Mouse (Mus musculus) neural tube, embryonic 15.5 days (tissue): Measurements from ENCODE around the gene Olfr1418. TPM values are rescaled to one million over a fixed set of nuclear protein-coding genes. Genes with fewer than 3 reads are reported as not detected.
"Not testable (repeated sequence)": the region's sequence is repeated elsewhere in the genome, so short reads cannot be mapped to it uniquely, and the experiment has no call there.

Source experiments
- ATAC-seq: fragments of 200-750 bp; cut with Nextera tagmentation; 2 replicates; pipeline ENCODE4 v1.8.0; 2017; ENCODE audit warnings: mild to moderate bottlenecking, moderate TSS enrichment, moderate library complexity; ENCODE audit not compliant: low FRiP score
- H3K27ac ChIP-seq: fragments of 300-500 bp; sonication (generic); replicated peaks from 2 replicates; pipeline ENCODE4 v1.5.1; 2015; ENCODE audit warnings: mild to moderate bottlenecking, inconsistent platforms
- H3K27me3 ChIP-seq: fragments of 300-500 bp; sonication (generic); replicated peaks from 2 replicates; pipeline ENCODE4 v1.6.1; 2015; ENCODE audit warnings: inconsistent platforms
- H3K36me3 ChIP-seq: fragments of 300-500 bp; sonication (generic); 2 replicates; pipeline ENCODE4 v1.6.1; 2015; ENCODE audit warnings: inconsistent platforms
- H3K4me1 ChIP-seq: fragments of 300-500 bp; sonication (generic); 2 replicates; pipeline ENCODE4 v1.6.1; 2015; ENCODE audit warnings: inconsistent platforms
- H3K4me2 ChIP-seq: fragments of 300-500 bp; sonication (generic); 2 replicates; pipeline ENCODE4 v1.6.1; 2015; ENCODE audit warnings: inconsistent platforms, mild to moderate bottlenecking, moderate library complexity
- H3K4me3 ChIP-seq: fragments of 300-500 bp; sonication (generic); replicated peaks from 2 replicates; pipeline ENCODE4 v1.5.1; 2015; ENCODE audit warnings: mild to moderate bottlenecking, inconsistent platforms
- H3K9ac ChIP-seq: fragments of 300-500 bp; sonication (generic); replicated peaks from 2 replicates; pipeline ENCODE4 v1.6.1; 2015; ENCODE audit warnings: mild to moderate bottlenecking, inconsistent platforms
- H3K9me3 ChIP-seq: fragments of 300-500 bp; sonication (generic); replicated peaks from 2 replicates; pipeline ENCODE4 v1.6.1; 2016; ENCODE audit warnings: inconsistent platforms
- WGBS: fragments of 180-500 bp; shearing (Covaris S2); methylation state at CpG from one replicate; pipeline ENCODE4 v1.1.7; 2015; ENCODE audit warnings: mixed read lengths; 5-methylcytosine and 5-hydroxymethylcytosine counted together
- polyA plus RNA-seq: library from polyadenylated mRNA; unstranded; fragments of >200 nt; fragmentation: Nextera tagmentation; extraction: Ambion mirVana; gene quantifications from 2 replicates; pipeline ENCODE4 v1.2.1, GENCODE M21; 2015

Olfr1418 gene
- not detected in 2 replicates for polyA plus RNA-seq

- Histone ChIP-seq H3K9ac (no peak within 1 kb of the TSS), H3K4me3 (no peak within 1 kb of the TSS), H3K9me3 (no peaks in the 10 kb centered on the region), H3K27ac (no peak within 1 kb of the TSS), H3K4me2 (no peak within 1 kb of the TSS), H3K4me1 (no peaks in the 10 kb centered on the region), H3K36me3 (no peaks in the 10 kb centered on the region), H3K27me3 (no peaks in the 10 kb centered on the region)
- WGBS: 95% methylated on average over 1 of the region's 1 CpGs
- ATAC-seq: no peak
Measured at GRCm38 (mm10) chr19:11860966-11861365, at the start of gene Olfr1418. TSS of gene Olfr1418 (minus strand) at chr19:11861066.

- Histone ChIP-seq H3K36me3 (no peaks in the 10 kb centered on the region), H3K27ac (no peak within 1 kb of the TSS), H3K4me2 (no peak within 1 kb of the TSS), H3K4me3 (no peak within 1 kb of the TSS), H3K27me3 (no peaks in the 10 kb centered on the region), H3K9me3 (no peaks in the 10 kb centered on the region), H3K9ac (no peak within 1 kb of the TSS), H3K4me1 (no peaks in the 10 kb centered on the region)
- no peak for ATAC-seq
- 42% methylated on average over 1 of the region's 1 CpGs for WGBS
Measured at GRCm38 (mm10) chr19:11886265-11886664, 25.4 kb upstream of the Olfr1418 start, which contains the start of gene Olfr1420. TSS of gene Olfr1420 (plus strand) at chr19:11886565.

- not testable (repeated sequence) for H3K4me2 ChIP-seq, H3K9me3 ChIP-seq, H3K27ac ChIP-seq, H3K36me3 ChIP-seq, H3K4me3 ChIP-seq, H3K9ac ChIP-seq, H3K27me3 ChIP-seq, H3K4me1 ChIP-seq, ATAC-seq
- WGBS: 68% methylated on average over 22 of the region's 22 CpGs
Measured at GRCm38 (mm10) chr19:11878404-11878803, 17.5 kb upstream of the Olfr1418 start.

GRCm38 (mm10) chr19:11875006-11875405 is 14.1 kb upstream of the Olfr1418 start, which contains the start of gene Olfr1419:
TSS of gene Olfr1419 (minus strand) at chr19:11875106.
- 55% methylated on average over 1 of the region's 1 CpGs for WGBS
- Histone ChIP-seq H3K4me1 (no peaks in the 10 kb centered on the region), H3K9ac (no peak within 1 kb of the TSS), H3K36me3 (no peaks in the 10 kb centered on the region), H3K9me3 (no peaks in the 10 kb centered on the region), H3K27me3 (no peaks in the 10 kb centered on the region), H3K27ac (no peak within 1 kb of the TSS), H3K4me3 (no peak within 1 kb of the TSS), H3K4me2 (no peak within 1 kb of the TSS)
- no peak for ATAC-seq

- Histone ChIP-seq H3K27ac (no peak overlapping the region), H3K4me2 (no peak overlapping the region), H3K9ac (no peak overlapping the region), H3K4me1 (no peaks in the 10 kb centered on the region), H3K9me3 (no peaks in the 10 kb centered on the region), H3K27me3 (no peaks in the 10 kb centered on the region), H3K36me3 (no peaks in the 10 kb centered on the region), H3K4me3 (no peak overlapping the region)
- 82% methylated on average over 2 of the region's 2 CpGs for WGBS
- no peak for ATAC-seq
Measured at GRCm38 (mm10) chr19:11867837-11868236, 7.0 kb upstream of the Olfr1418 start.

- Histone ChIP-seq H3K4me3 (no peak overlapping the region), H3K36me3 (no peaks in the 10 kb centered on the region), H3K9me3 (no peaks in the 10 kb centered on the region), H3K4me1 (no peaks in the 10 kb centered on the region), H3K27ac (no peak overlapping the region), H3K9ac (no peak overlapping the region), H3K4me2 (no peak overlapping the region), H3K27me3 (no peaks in the 10 kb centered on the region)
- ATAC-seq: no peak
- 82% methylated on average over 6 of the region's 6 CpGs for WGBS
Measured at GRCm38 (mm10) chr19:11856506-11856905, 4.4 kb downstream of the Olfr1418 start.

- H3K36me3 ChIP-seq: no peaks in the 10 kb centered on the region
- H3K9me3 ChIP-seq: no peaks in the 10 kb centered on the region
- no peaks in the 10 kb centered on the region for H3K27me3 ChIP-seq
- H3K27ac ChIP-seq: no peak overlapping the region
- no peaks in the 10 kb centered on the region for H3K4me1 ChIP-seq
- H3K4me3 ChIP-seq: no peak overlapping the region
- no peak overlapping the region for H3K9ac ChIP-seq
- 92% methylated on average over 2 of the region's 2 CpGs for WGBS
- no peak overlapping the region for H3K4me2 ChIP-seq
- ATAC-seq: no peak
Measured at GRCm38 (mm10) chr19:11854821-11855220, 6.0 kb downstream of the Olfr1418 start.

- Histone ChIP-seq H3K4me2 (no peak overlapping the region), H3K9me3 (no peaks in the 10 kb centered on the region), H3K4me1 (no peaks in the 10 kb centered on the region), H3K36me3 (no peaks in the 10 kb centered on the region), H3K27me3 (no peaks in the 10 kb centered on the region), H3K4me3 (no peak overlapping the region), H3K9ac (no peak overlapping the region), H3K27ac (no peak overlapping the region)
- WGBS: 74% methylated on average over 4 of the region's 4 CpGs
- ATAC-seq: no peak
Measured at GRCm38 (mm10) chr19:11852652-11853051, 8.2 kb downstream of the Olfr1418 start.

- Histone ChIP-seq H3K9ac (no peak overlapping the region), H3K9me3 (no peaks in the 10 kb centered on the region), H3K36me3 (no peaks in the 10 kb centered on the region), H3K4me3 (no peak overlapping the region), H3K4me2 (no peak overlapping the region), H3K27me3 (no peaks in the 10 kb centered on the region), H3K4me1 (no peaks in the 10 kb centered on the region), H3K27ac (no peak overlapping the region)
- WGBS: 90% methylated on average over 4 of the region's 4 CpGs
- no peak for ATAC-seq
Measured at GRCm38 (mm10) chr19:11846333-11846732, 14.5 kb downstream of the Olfr1418 start.

- Histone ChIP-seq H3K9ac (no peak within 1 kb of the TSS), H3K4me1 (no peaks in the 10 kb centered on the region), H3K27me3 (no peaks in the 10 kb centered on the region), H3K4me3 (no peak within 1 kb of the TSS), H3K9me3 (no peaks in the 10 kb centered on the region), H3K4me2 (no peak within 1 kb of the TSS), H3K36me3 (no peaks in the 10 kb centered on the region), H3K27ac (no peak within 1 kb of the TSS)
- no peak for ATAC-seq
- WGBS: 91% methylated on average over 4 of the region's 4 CpGs
Measured at GRCm38 (mm10) chr19:11839119-11839518, 21.7 kb downstream of the Olfr1418 start, which contains the start of gene Olfr1417. TSS of gene Olfr1417 (minus strand) at chr19:11839219.

GRCm38 (mm10) chr19:11823346-11824065 is 37.4 kb downstream of the Olfr1418 start:
- 29% methylated on average over 4 of the region's 4 CpGs for WGBS

GRCm38 (mm10) chr19:11820211-11820610 is 40.7 kb downstream of the Olfr1418 start:
- 37% methylated on average over 6 of the region's 6 CpGs for WGBS
- Histone ChIP-seq H3K4me1 (peaks cover 26% of the 10 kb centered on the region), H3K4me2 (peak overlapping the region; percentile 96), H3K9me3 (no peaks in the 10 kb centered on the region), H3K27me3 (peaks cover 27% of the 10 kb centered on the region), H3K36me3 (no peaks in the 10 kb centered on the region), H3K27ac (no peak overlapping the region), H3K4me3 (peak overlapping the region; percentile 77), H3K9ac (peak overlapping the region; percentile 74; the same call in 1 of the 2 replicates)
- no peak for ATAC-seq

More at GRCm38 (mm10) chr19:11823346-11824065, 37.4 kb downstream of the Olfr1418 start:
- no peak for ATAC-seq
- H3K36me3 ChIP-seq: no peaks in the 10 kb centered on the region
- peaks cover 10% of the 10 kb centered on the region for H3K27me3 ChIP-seq
- H3K4me3 ChIP-seq: no peak overlapping the region
- no peaks in the 10 kb centered on the region for H3K9me3 ChIP-seq
- H3K4me1 ChIP-seq: peaks cover 13% of the 10 kb centered on the region
- no peak overlapping the region for H3K27ac ChIP-seq
- no peak overlapping the region for H3K4me2 ChIP-seq
- H3K9ac ChIP-seq: no peak overlapping the region
